Mouse (Mus musculus) common myeloid progenitor, adult 5-6 weeks (primary cell): ENCODE results near the gene Zbed4. TPM values are rescaled to one million over a fixed set of nuclear protein-coding genes. Genes with fewer than 3 reads are reported as not detected.
"Not testable (repeated sequence)": the region's sequence is repeated elsewhere in the genome, so short reads cannot be mapped to it uniquely, and the experiment has no call there.

ENCODE experiments used
- ATAC-seq: replicated peaks from 2 replicates; pipeline ENCODE4 v1.8.0; 2016; ENCODE audit warnings: low read depth, mild to moderate bottlenecking, moderate TSS enrichment, inconsistent platforms; ENCODE audit not compliant: poor library complexity, severe bottlenecking
- total RNA-seq: library from RNA; stranded (forward); fragments of 200-1000, 187-1606 nt; gene quantifications from 2 replicates; pipeline ENCODE4 v1.2.3, GENCODE M21; 2017

Zbed4 gene
- total RNA-seq: 44.2 and 56.9 TPM in 2 replicates

DNA sequence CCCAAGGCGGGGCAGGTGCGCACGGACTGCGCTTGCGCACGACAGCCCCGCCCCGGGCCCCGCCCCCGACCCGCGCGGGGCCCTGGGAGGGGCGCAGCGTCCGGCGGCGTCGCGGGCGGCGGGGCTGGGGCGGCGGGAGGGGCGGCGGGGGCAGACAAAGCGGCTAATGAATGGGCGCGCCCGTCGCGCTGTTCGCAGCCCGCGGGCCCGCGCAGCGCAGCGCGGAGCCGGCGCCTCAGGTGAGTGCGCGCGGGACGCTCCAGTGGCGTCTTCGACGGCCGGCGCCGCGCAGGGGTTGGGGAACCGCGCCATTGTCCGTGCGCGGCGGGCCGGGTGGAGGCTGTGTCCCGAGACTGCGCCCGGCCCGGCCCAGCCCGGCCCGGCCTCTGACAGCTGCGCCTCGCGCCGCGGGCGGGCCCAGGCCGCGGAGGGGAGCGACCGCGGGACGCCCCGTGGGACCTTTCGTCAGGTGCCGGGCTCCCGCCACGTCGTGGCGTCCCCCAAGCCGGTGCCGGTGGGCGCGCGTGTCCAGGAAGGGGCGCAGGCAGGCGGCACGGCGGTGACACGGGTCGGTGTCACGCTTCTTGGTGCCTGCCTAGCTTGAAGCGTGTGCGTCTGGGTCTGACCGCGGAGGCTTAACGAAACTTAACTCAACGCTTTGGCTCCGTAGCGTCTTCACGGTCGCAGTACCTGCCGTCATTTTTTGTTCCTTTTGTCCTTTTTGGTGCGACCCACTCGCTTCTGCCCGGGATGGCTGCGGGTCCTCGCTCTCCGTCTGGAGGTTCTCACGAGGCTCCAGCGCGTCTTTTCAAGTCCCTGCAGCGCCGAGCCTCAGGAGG, at the start of gene Zbed4:
TSS of gene Zbed4 (plus strand) at position 97 of the 839 bp plus-strand sequence.
- peak; percentile 27 for ATAC-seq

DNA sequence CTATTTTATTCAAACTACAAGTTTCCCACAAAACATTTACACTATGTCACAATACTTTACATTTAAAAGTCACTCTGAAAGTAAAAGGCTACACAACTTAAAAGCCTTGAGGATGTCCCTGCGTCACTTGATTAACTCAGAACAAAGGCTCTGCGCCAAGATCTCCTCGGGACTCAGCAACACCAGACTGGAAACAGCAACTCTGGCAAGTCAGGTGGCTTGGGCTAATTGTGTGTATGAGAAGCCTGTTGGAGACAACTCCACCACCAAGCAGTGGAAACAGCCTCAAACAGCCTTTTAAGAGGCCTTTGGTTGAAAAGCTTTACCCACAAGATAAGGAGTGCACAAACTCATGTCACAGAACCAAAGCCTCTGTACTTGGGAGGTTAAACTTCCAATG, 49.0 kb upstream of the Zbed4 start:
- no peak for ATAC-seq

DNA sequence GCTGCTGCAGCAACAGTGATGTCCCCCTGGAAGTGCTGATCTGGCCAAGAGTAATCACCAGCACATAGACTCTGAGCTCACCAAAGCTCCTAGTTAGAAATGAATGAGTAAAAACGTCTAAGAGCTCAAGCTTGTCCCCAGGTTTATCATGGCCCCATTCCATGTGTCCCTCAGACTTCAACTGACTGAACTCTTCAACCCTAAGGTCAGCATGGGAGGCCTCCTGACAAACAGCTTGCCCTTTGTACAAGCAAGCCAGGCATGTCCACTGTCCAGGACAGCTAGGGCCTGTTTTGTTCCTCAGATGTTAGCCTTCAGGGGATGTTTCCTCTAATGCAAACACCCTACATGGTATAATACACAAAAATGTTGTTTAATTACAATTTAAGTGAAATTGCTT, 47.2 kb upstream of the Zbed4 start:
- ATAC-seq: no peak

- ATAC-seq: no peak
These were observed 45.1 kb upstream of the Zbed4 start for GRCm38 (mm10) chr15:88706320-88706719.

- ATAC-seq: not testable (repeated sequence)
These were observed 44.5 kb upstream of the Zbed4 start for GRCm38 (mm10) chr15:88706987-88707386.

DNA sequence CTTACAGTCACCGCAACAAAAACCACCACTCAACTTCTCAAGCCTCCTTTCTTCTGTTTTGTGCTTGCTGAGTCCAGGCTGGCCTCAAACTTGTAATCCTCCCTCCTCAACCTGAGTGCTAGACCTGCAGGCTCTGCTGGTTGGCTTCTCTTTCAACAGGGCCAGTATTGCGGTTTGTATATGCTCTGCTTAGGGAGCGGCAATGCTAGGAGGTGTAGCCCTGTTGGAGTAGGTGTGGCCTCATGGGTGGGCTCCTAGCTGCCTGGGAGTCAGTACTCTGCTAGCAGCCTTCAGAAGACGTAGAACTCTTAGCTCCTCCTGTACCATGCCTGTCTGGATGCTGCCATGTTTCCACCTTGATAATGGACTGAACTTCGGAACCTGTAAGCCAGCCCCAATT, 43.3 kb upstream of the Zbed4 start:
- ATAC-seq: no peak

GRCm38 (mm10) chr15:88708657-88709511, 42.6 kb upstream of the Zbed4 start:
- ATAC-seq: no peak

DNA sequence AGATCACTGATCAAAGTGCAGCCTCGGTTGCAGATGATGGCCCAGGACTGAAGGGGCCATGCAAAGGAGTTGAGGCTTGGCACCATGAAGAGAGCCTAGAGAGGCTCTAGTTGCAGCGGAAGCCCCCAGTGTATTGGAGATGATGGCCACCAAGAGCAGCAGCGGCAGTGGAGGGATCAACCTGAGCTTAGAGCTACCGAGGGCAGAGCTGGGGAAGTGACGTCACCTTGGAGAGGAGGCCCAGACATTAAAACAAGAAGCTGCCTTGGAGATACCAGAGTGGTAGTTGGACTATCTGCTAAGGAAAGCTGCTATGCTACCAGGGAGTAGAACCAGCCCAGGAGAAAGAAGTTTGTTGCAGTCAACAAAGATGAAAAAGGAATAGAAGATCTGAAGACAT, 41.6 kb upstream of the Zbed4 start:
- ATAC-seq: no peak

DNA sequence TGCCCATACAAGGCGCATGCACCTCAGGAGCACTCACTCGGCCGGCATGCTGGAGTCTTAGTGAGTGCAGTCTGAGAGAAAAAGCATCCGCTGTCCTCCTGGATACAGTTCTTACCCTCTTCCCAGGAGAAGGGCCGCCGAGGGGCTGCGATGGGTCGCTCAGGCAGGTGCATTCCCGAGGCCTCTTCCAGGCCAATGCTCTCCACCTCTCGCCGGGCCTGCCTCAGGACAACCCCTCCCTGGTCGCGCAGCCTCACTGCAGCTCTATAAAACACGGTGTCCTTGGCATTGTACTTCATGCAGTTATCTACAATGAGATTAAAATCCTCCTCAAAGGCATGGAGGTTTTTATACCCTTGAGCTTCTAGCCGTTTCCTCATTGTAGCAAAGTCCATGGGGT, 39.0 kb upstream of the Zbed4 start:
- no peak for ATAC-seq

DNA sequence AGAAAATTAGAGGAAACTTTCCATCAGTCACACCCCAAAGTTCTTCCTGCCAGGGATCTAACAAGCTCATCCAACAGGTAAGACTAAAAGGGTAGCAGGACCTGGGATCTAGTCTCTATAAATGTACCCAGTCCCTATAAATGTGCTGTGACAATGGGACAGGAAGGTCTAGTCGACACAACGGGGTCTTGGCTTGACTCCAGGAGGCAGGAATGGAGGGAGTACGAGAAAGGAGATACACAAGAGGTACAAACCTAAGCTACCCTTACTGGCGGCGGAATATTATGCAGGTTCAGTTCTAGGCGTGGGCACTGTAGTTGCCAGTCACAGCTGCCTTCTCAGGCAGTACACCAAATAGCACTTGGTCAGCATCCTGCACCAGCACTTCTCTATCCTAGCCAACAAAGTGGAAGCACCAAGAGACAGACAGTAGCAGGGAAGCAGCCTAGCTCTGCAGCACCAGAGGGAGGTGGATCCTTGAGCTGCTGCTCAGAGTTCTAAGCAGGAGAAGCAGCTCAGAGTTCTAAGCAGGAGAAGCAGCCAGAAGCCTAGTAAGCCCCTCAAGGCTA, 37.4 kb upstream of the Zbed4 start:
- no peak for ATAC-seq

DNA sequence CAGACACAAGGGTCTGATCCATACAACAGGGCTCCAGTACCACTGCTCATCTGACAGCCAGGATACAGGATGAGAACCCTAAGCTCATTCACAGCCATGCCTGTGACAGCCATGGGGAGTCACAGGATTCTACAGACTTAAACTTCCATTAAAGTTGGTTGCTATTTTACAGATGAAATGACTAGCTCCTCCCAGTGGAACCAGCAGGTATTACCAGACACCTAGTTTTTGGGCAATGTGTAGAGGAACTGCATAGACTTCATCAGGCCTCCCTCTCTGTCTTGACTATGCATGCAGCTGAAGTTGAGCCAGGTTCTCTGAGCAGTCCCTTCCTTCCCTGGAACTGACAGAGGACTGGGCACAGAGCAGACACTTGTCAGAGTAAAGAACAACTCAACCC, 35.1 kb upstream of the Zbed4 start:
- peak; percentile 52 for ATAC-seq

- ATAC-seq: no peak
These were observed 34.2 kb upstream of the Zbed4 start for GRCm38 (mm10) chr15:88717239-88717638.

DNA sequence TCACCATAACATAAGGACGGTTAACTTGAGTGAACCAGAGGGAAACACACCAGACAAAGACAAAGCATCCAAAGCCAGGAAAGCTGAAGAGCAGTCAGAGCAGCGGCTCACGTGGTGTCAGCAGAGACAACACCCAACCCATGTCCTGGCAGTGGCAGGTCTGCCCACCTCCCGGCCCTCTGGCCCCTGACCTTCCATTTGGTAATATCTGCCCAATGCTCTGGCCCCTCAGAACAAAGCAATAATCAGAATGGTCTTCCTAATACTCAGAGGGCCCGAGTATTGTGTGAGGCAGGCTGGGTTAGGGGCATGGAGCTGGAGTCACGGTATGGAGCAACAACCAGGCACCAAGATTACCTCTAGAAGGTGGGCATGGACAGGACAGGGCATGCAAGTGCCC, 28.3 kb upstream of the Zbed4 start:
- ATAC-seq: no peak

DNA sequence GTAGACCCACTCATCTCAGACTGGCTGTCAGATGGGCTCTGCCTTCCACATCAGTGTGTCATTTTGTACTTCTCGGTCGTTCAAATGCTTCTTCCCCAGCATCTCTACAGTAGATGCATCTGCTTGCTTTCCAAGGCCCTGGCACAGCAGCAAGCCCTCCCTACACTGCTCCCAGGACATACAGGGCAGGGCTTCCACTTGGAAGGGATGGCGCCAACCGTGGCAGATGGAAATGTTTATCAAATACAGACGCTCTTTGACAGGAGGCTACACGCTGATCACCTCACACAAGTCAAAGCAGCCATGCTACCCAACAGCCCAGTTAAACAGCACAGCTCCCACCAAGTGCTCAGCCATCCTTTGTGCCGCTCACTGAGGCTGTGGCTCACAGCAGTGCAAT, 27.1 kb upstream of the Zbed4 start:
- ATAC-seq: no peak

GRCm38 (mm10) chr15:88725036-88725435, 26.4 kb upstream of the Zbed4 start:
- ATAC-seq: no peak

- no peak for ATAC-seq
These were observed 24.3 kb upstream of the Zbed4 start for GRCm38 (mm10) chr15:88727204-88727603.

GRCm38 (mm10) chr15:88730717-88731116, 20.7 kb upstream of the Zbed4 start:
- no peak for ATAC-seq

DNA sequence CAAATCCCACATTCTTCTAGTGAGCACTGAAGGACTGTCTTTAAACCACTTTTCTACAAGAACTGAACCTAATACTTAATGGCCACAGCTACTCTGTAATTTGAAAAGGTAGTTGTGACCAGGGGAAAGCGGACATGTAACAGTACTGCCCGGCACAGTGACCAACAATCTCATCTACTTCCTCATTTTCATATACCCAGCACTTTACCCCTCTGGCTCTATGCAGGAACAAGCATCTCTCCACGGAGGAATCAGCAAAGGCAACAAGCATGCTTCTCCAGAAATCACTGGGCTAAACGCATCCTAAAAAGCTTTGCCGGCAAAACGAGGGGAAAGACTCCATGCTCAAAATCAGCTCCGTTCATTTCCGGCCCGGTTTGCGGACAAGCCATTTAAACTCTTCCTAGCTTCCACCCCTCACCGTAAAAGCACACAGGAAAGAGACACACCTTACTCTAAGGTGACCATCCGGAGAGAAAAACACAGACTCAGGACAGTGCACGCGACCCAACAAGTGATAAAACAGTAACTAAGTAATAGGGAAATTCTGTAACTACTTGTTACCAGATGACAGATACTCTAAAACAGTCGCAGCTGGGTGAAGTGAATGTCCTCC, 18.9 kb upstream of the Zbed4 start:
- peak; percentile 59 for ATAC-seq

- ATAC-seq: peak; percentile 36
These were observed 18.3 kb upstream of the Zbed4 start for GRCm38 (mm10) chr15:88733041-88733751.
